Mouse (Mus musculus): ENCODE results near the gene Acap3. TPM values are rescaled to one million over a fixed set of nuclear protein-coding genes. Genes with fewer than 3 reads are reported as not detected.

Acap3 gene
- polyA plus RNA-seq (2012; rRNA removed): 101 and 108 TPM in 2 replicates

GRCm38 (mm10) chr4:155891551-155892001, at the start of gene Acap3, which contains the start of gene Pusl1:
Gene Acap3 (plus strand): TSS chr4:155891822.
Gene Pusl1 (minus strand): TSS chr4:155891781.

DNA sequence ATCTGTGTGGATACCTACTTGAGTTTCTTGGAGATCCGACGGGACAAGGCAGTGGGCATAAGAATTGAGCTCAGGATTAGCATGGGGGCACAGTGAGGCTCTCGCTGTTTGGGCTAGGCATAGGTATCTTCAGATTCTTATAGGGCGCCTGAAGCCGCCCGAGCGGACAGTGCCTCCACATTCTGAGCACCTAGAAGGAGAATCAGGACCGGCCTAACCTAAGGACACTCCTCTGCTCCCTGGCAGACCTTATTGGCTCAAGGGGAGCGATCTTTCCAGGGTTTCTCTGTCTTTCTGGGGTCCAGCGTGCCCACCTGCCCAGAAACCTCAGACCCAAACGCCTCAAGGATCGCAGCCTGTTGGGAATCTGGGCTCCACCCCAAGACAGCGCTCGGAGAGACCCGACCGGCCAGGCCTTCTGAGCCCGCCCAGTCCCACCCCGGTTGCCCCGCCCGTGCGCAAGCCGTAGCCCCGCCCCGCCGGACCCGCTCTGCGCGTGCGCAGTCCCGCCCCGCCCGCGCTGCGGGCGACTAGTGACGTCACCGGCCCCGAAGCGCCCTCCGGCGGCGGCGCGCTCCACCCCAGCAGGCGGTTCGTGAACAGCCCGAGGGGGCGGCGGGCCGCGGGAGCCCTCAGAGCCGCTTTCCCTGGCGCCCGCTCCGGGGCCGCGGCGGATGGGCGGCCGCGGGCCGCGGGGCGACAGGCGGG, 44.6 kb upstream of the Acap3 start, which contains the start of gene Dvl1:
Gene Dvl1, plus strand, starts transcription at position 532 of the 708 bp plus-strand sequence.

DNA sequence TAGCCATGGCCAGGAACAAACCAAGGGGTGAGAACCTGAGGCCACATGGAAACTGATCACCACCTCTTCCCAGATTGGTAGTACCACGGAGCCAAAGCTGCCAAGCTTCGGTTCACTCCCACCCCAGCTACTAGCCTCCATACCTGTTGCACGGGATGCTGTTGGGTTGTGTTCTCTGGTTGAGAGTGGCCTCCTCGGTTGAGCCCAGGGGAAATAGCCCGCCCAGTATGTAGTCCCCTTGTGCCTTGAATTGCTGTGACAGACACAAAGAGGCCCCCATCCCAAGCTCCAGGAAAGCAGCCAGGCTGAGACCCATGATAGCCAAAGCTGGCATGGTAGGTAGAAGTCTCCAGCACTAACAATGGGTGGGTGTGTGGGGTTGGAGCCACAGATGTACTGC, 28.6 kb upstream of the Acap3 start, which contains the start of gene Tas1r3:
Gene Tas1r3, minus strand, starts transcription at position 362 of the 400 bp plus-strand sequence.

GRCm38 (mm10) chr4:155869317-155870033, 22.1 kb upstream of the Acap3 start, which contains the start of the genes Cptp and Ints11:
Gene Cptp (minus strand): TSS chr4:155869440.
Gene Ints11 (plus strand): TSS chr4:155869546.

GRCm38 (mm10) chr4:155943534-155944249, 52.1 kb downstream of the Acap3 start, which contains the start of gene Ube2j2:
Gene Ube2j2 (plus strand): TSS chr4:155943831.

Other genes starting within 250 kb of the Acap3 start
- gene Gm10563, start 246.4 kb upstream of the Acap3 start, polyA plus RNA-seq (2012; rRNA removed): not detected in 2 replicates
- gene Mmp23, start 238.4 kb upstream of the Acap3 start, polyA plus RNA-seq (2012; rRNA removed): 9.1 and 13.0 TPM in 2 replicates
- gene Mib2, start 222.6 kb upstream of the Acap3 start, polyA plus RNA-seq (2012; rRNA removed): 91.5 and 97.1 TPM in 2 replicates
- 22.4 and 26.6 TPM in 2 replicates for gene Fndc10, start 197.5 kb upstream of the Acap3 start, polyA plus RNA-seq (2012; rRNA removed)
- gene Ssu72, start 187.0 kb upstream of the Acap3 start, polyA plus RNA-seq (2012; rRNA removed): 122 and 133 TPM in 2 replicates
- gene Tmem240, start 157.0 kb upstream of the Acap3 start, polyA plus RNA-seq (2012; rRNA removed): 26.3 and 28.4 TPM in 2 replicates
- 107 TPM in 2 replicates for gene Atad3a, start 130.7 kb upstream of the Acap3 start, polyA plus RNA-seq (2012; rRNA removed)
- 18.5 and 19.0 TPM in 2 replicates for gene Vwa1, start 117.1 kb upstream of the Acap3 start, polyA plus RNA-seq (2012; rRNA removed)
- gene Tmem88b, start 105.9 kb upstream of the Acap3 start, polyA plus RNA-seq (2012; rRNA removed): 0.98 and 1.3 TPM in 2 replicates
- 0.06 TPM in 1 of 2 replicates, not detected in the other for gene Ankrd65, start 101.4 kb upstream of the Acap3 start, polyA plus RNA-seq (2012; rRNA removed)
- gene Mrpl20, start 88.9 kb upstream of the Acap3 start, polyA plus RNA-seq (2012; rRNA removed): 121 and 130 TPM in 2 replicates
- 221 and 226 TPM in 2 replicates for gene Ccnl2, start 79.3 kb upstream of the Acap3 start, polyA plus RNA-seq (2012; rRNA removed)
- gene Aurkaip1, start 60.5 kb upstream of the Acap3 start, polyA plus RNA-seq (2012; rRNA removed): 107 and 111 TPM in 2 replicates
- 46.6 and 77.3 TPM in 2 replicates for gene Mxra8, start 52.1 kb upstream of the Acap3 start, polyA plus RNA-seq (2012; rRNA removed)
- 149 and 150 TPM in 2 replicates for gene Dvl1, start 44.4 kb upstream of the Acap3 start, polyA plus RNA-seq (2012; rRNA removed)
- 0.53 and 0.79 TPM in 2 replicates for gene Tas1r3, start 28.5 kb upstream of the Acap3 start, polyA plus RNA-seq (2012; rRNA removed)
- gene Cptp, start 22.4 kb upstream of the Acap3 start, polyA plus RNA-seq (2012; rRNA removed): 20.1 and 21.9 TPM in 2 replicates
- 67.9 and 76.2 TPM in 2 replicates for gene Ints11, start 22.3 kb upstream of the Acap3 start, polyA plus RNA-seq (2012; rRNA removed)
- 87.2 and 88.3 TPM in 2 replicates for gene Pusl1, start within 50 bp of the Acap3 start, polyA plus RNA-seq (2012; rRNA removed)
- 117 and 126 TPM in 2 replicates for gene Ube2j2, start 52.0 kb downstream of the Acap3 start, polyA plus RNA-seq (2012; rRNA removed)
- gene C1qtnf12, start 70.5 kb downstream of the Acap3 start, polyA plus RNA-seq (2012; rRNA removed): 9.6 and 14.8 TPM in 2 replicates
- gene B3galt6, start 100.8 kb downstream of the Acap3 start, polyA plus RNA-seq (2012; rRNA removed): 15.3 and 15.5 TPM in 2 replicates
- 57.2 and 69.7 TPM in 2 replicates for gene Sdf4, start 101.0 kb downstream of the Acap3 start, polyA plus RNA-seq (2012; rRNA removed)
- gene Tnfrsf4, start 122.0 kb downstream of the Acap3 start, polyA plus RNA-seq (2012; rRNA removed): 3.8 and 3.9 TPM in 2 replicates
- 0.29 and 0.54 TPM in 2 replicates for gene Tnfrsf18, start 134.3 kb downstream of the Acap3 start, polyA plus RNA-seq (2012; rRNA removed)
- 0.05 and 0.55 TPM in 2 replicates for gene Ttll10, start 167.6 kb downstream of the Acap3 start, polyA plus RNA-seq (2012; rRNA removed)
- 62.6 and 67.3 TPM in 2 replicates for gene 9430015G10Rik, start 218.2 kb downstream of the Acap3 start, polyA plus RNA-seq (2012; rRNA removed)
- 2.3 and 3.0 TPM in 2 replicates for gene Rnf223, start 238.7 kb downstream of the Acap3 start, polyA plus RNA-seq (2012; rRNA removed)

Measured in central nervous system, embryonic 14 days (tissue).